In the genomic region with DNA sequence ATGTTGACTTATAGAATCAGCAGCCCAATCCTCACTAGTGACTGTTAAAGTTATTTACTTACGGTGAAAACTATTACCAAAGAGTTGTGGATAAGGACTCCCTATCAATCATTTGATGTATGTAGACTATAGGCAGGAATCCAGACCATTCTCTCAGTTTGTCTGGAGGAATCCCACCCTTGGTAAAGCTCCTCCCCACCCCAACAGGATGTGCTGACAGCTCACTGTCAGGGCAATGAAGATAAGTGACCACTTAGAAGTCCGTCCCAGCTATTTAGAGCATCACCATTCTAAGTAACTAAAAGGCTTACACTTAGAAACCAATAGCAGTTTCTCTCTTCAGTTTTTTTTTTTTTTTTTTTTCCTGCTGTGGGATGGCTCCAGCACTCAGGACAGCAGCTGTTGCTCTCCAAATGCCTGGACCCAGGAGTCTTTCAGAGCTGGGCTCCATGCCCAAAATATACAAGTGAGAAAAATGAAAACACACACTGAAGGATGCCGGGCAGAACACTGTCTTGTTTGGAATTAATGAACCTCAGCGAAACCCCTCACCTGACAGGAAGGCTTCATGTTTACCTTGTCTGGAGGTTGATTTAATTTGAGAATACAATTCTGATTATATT, we compare ENCODE assay signal across 15 mouse cellular contexts. TPM values are rescaled to one million over a fixed set of nuclear protein-coding genes. Genes with fewer than 3 reads are reported as not detected.
DNase-seq lines count a peak whose midpoint lies in the region; TF ChIP-seq lines count a peak whose summit lies in the region.
"Had no signal": no experiment of that assay in that cellular context is flagged by ENCODE, and none has a peak within 500 bp of the region (broad histone marks: within the 10 kb centered on the region; RNA-seq: fewer than 3 reads in every experiment).

No protein-coding gene starts in this region.

- H3K4me3 ChIP-seq in gastrocnemius, adult 2 months: no peak overlapping the region
- H3K4me3 ChIP-seq: embryonic facial prominence, embryonic 13.5 days; forebrain, embryonic 12.5 days; limb, embryonic 15.5 days had no signal

- TF ChIP-seq CTCF in gastrocnemius, adult 2 months (IDR thresholded peaks at IDR 0.05): no peak

- peak; percentile 5 for DNase-seq in gastrocnemius, postnatal 14 days
- no peak for DNase-seq in gastrocnemius, adult 2 months
- peak; percentile 63 for DNase-seq in left cerebral cortex, postnatal 4 days
- no peak for DNase-seq in left cerebral cortex, postnatal 14 days (ENCODE audit: low spot score in 2 of 2)
- DNase-seq in Muller cell, postnatal 12 days (ENCODE audit: inconsistent ontology term): peak; percentile 2
- DNase-seq in brain, adult 2 months (ENCODE audit: low read depth, low spot score): peak; percentile 19
- no peak for DNase-seq in testis, postnatal 14 days (ENCODE audit: low spot score)
- DNase-seq: gastrocnemius, postnatal 25 days; kidney, adult 11 months; lung, adult 18-20 months; thymus, postnatal 36 days had no signal

- intact Hi-C loops in gastrocnemius, postnatal 14 days (cut with DNase I; ENCODE audit: low total_unique reads): no loop called here
- intact Hi-C loops in gastrocnemius, adult 2 months (cut with DNase I): no loop called here
- intact Hi-C loops in left cerebral cortex, postnatal 4 days (cut with DNase I): no loop called here
- intact Hi-C loops in left cerebral cortex, postnatal 14 days (cut with DNase I): no loop called here

- H3K27ac ChIP-seq in gastrocnemius, adult 2 months: no peak overlapping the region
- H3K27ac ChIP-seq: embryonic facial prominence, embryonic 13.5 days; forebrain, embryonic 12.5 days; limb, embryonic 15.5 days had no signal

RNA-seq across cellular contexts. Expression of a gene that starts 58.9 kb away (rescaled TPM):
- not detected for total RNA-seq in gastrocnemius, postnatal 14 days (2021)
- not detected for total RNA-seq in gastrocnemius, adult 2 months (2021)
- 1 to 10 TPM; 3.0 to 4.1 TPM for total RNA-seq in left cerebral cortex, postnatal 4 days (2021)
- total RNA-seq in left cerebral cortex, postnatal 14 days (2021): 1 to 10 TPM; 2.8 to 4.9 TPM
- total RNA-seq: gastrocnemius, postnatal 25 days; megakaryocyte, adult 5-6 weeks had no signal

RNA-seq across cellular contexts. Expression of a gene that starts 58.9 kb away (rescaled TPM):
- not detected for total RNA-seq in gastrocnemius, postnatal 14 days (2021)
- not detected for total RNA-seq in gastrocnemius, adult 2 months (2021)
- 10 to 100 TPM; 15.2 to 17.4 TPM for total RNA-seq in left cerebral cortex, postnatal 4 days (2021)
- total RNA-seq in left cerebral cortex, postnatal 14 days (2021): 10 to 100 TPM in 1 of 2 experiments, 1 to 10 TPM in 1; 7.4 to 12.2 TPM
- total RNA-seq: gastrocnemius, postnatal 25 days; megakaryocyte, adult 5-6 weeks had no signal

Comparison
In these comparisons a context has a peak if more than half of its experiments do, and no peak if none do; other contexts are left out.
1. DNase-seq: peak in gastrocnemius, postnatal 14 days (single experiment), left cerebral cortex, postnatal 4 days (single experiment), Muller cell, postnatal 12 days (single experiment) and brain, adult 2 months (single experiment); none in gastrocnemius, adult 2 months (single experiment), left cerebral cortex, postnatal 14 days (0 of 2) and testis, postnatal 14 days (single experiment).
2. RNA of a gene that starts 58.9 kb away (total RNA-seq): 15.2 to 17.4 TPM in left cerebral cortex, postnatal 4 days and 7.4 to 12.2 TPM in left cerebral cortex, postnatal 14 days; not detected in gastrocnemius, postnatal 14 days and not detected in gastrocnemius, adult 2 months; every median in the first group is over 4 times any median in the second.